Mouse (Mus musculus) bone marrow, adult 2 months (tissue): ENCODE results near the gene Ccdc82.

Source experiments
- CTCF ChIP-seq: fragments of 200-500 bp; IDR thresholded peaks from 2 replicates; pipeline ENCODE4 v1.5.1; 2011; ENCODE audit warnings: low read length, control low read depth; ENCODE audit not compliant: control insufficient read depth, insufficient read depth
- POLR2A ChIP-seq: fragments of 200-500 bp; IDR thresholded peaks from 2 replicates; pipeline ENCODE4 v1.6.1; 2011; ENCODE audit warnings: low read depth, mild to moderate bottlenecking, control low read depth, low read length, borderline replicate concordance; ENCODE audit not compliant: control insufficient read depth

- TF ChIP-seq CTCF (no peak), POLR2A (no peak)
Measured at GRCm38 (mm10) chr9:13299190-13299589, 52.4 kb downstream of the Ccdc82 start.
